Mouse (Mus musculus) lung, postnatal 0 days (tissue): ENCODE data around the gene Egflam. TPM values are rescaled to one million over a fixed set of nuclear protein-coding genes. Genes with fewer than 3 reads are reported as not detected.

ENCODE experiments used
- ATAC-seq: fragments of 200-750 bp; cut with Nextera tagmentation; 2 replicates; pipeline ENCODE4 v1.8.0; 2017; ENCODE audit warnings: moderate library complexity
- DNase-seq: peaks from one replicate; pipeline ENCODE4 v3.0.0-alpha.2; 2016; ENCODE audit warnings: low spot score
- H3K27ac ChIP-seq: fragments of 300-500 bp; sonication (generic); 2 replicates; pipeline ENCODE4 v1.5.1; 2014; ENCODE audit warnings: antibody characterized with exemption, mild to moderate bottlenecking, low read length, mixed read lengths
- H3K27me3 ChIP-seq: fragments of 300-500 bp; sonication (generic); replicated peaks from 2 replicates; pipeline ENCODE4 v1.6.1; 2014; ENCODE audit warnings: low read length, mixed read lengths; ENCODE audit not compliant: insufficient read depth
- H3K36me3 ChIP-seq: fragments of 300-500 bp; sonication (generic); 2 replicates; pipeline ENCODE4 v1.6.1; 2014; ENCODE audit warnings: low read length, mixed read lengths; ENCODE audit not compliant: insufficient read depth
- H3K4me1 ChIP-seq: fragments of 300-500 bp; sonication (generic); 2 replicates; pipeline ENCODE4 v1.6.1; 2014; ENCODE audit warnings: antibody characterized with exemption, low read depth, low read length, mixed read lengths; ENCODE audit not compliant: insufficient read depth
- H3K4me2 ChIP-seq: fragments of 300-500 bp; sonication (generic); replicated peaks from 2 replicates; pipeline ENCODE4 v1.6.1; 2014; ENCODE audit warnings: low read depth, mild to moderate bottlenecking, low read length, moderate library complexity, mixed read lengths
- H3K4me3 ChIP-seq: fragments of 300-500 bp; sonication (generic); 2 replicates; pipeline ENCODE4 v1.5.1; 2014; ENCODE audit warnings: low read depth, low read length
- H3K9ac ChIP-seq: fragments of 300-500 bp; sonication (generic); replicated peaks from 2 replicates; pipeline ENCODE4 v1.6.1; 2014; ENCODE audit warnings: low read depth, mild to moderate bottlenecking
- H3K9me3 ChIP-seq: fragments of 300-500 bp; sonication (generic); 2 replicates; pipeline ENCODE4 v1.6.1; 2016; ENCODE audit warnings: low read length, mixed read lengths
- CTCF ChIP-seq: IDR thresholded peaks from 2 replicates; pipeline ENCODE4 v1.5.1; 2016; ENCODE audit warnings: antibody characterized with exemption, mild to moderate bottlenecking
- EP300 ChIP-seq: IDR thresholded peaks from 2 replicates; pipeline ENCODE4 v1.6.1; 2016; ENCODE audit warnings: antibody characterized with exemption, mild to moderate bottlenecking, control low read depth
- WGBS: fragments of 180-500 bp; shearing (Covaris S2); extraction: QIAGEN DNeasy Blood & Tissue Kit; methylation state at CpG from one replicate; pipeline ENCODE4 v1.1.7; 2014; 5-methylcytosine and 5-hydroxymethylcytosine counted together
- polyA plus RNA-seq: library from polyadenylated mRNA; unstranded; fragments of >200 nt; fragmentation: Nextera tagmentation; extraction: Ambion mirVana; gene quantifications from 2 replicates; pipeline ENCODE4 v1.2.1, GENCODE M21; 2015

Egflam gene
- polyA plus RNA-seq, 1 experiment from 2014 or later: 36.4 TPM

DNA sequence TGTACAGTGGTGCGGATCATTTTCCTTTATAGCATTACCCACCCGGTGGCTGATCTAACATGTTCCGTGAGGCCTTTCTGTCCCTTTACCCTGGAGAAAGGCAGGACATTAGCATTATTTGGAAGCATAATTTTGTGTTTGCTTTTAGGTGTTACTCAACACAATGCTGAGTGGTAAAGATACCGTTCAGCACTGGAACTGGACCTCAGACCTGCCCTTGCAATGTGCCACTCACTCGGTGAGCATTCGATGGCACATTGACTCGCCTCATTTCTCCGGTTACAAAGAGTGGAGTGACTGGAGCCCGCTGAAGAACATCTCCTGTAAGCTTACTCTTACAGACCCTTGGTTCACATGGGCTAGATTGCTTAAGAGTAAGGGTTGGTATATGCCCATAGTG lies 231.5 kb downstream of the Egflam start:
- Histone ChIP-seq H3K27me3 (no peaks in the 10 kb centered on the region), H3K9me3 (no peaks in the 10 kb centered on the region), H3K27ac (no peak overlapping the region), H3K36me3 (peaks cover 27% of the 10 kb centered on the region), H3K4me1 (no peaks in the 10 kb centered on the region), H3K4me2 (no peak overlapping the region), H3K9ac (no peak overlapping the region), H3K4me3 (no peak overlapping the region)
- no peak for TF ChIP-seq EP300
- no peak for TF ChIP-seq CTCF
- DNase-seq (no peak), ATAC-seq (no peak)
- WGBS: 83% methylated on average over 9 of the region's 9 CpGs

DNA sequence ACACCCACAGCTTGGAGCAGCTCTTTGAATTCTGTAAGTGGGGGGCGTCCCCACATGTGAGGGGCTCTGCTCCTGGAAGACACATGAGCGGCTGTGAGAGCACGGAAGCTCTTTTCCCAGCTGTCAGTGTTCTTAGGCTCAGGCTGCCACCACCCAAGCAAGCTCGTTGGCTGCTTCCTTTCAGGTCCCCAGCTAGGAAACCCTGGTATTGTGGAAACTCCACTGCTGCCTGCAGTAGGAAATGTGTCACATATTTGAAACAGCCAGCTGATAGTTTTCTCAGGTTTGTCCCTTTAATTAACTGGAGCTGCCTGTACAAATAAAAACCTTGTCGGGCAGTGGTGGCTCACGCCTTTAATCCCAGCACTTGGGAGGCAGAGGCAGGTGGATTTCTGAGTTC lies 234.3 kb downstream of the Egflam start:
- Histone ChIP-seq H3K27ac (no peak overlapping the region), H3K4me2 (no peak overlapping the region), H3K9me3 (no peaks in the 10 kb centered on the region), H3K4me1 (no peaks in the 10 kb centered on the region), H3K36me3 (peaks cover 30% of the 10 kb centered on the region), H3K4me3 (no peak overlapping the region), H3K27me3 (no peaks in the 10 kb centered on the region), H3K9ac (no peak overlapping the region)
- 70% methylated on average over 6 of the region's 6 CpGs for WGBS
- DNase-seq (no peak), ATAC-seq (no peak)
- TF ChIP-seq CTCF (no peak), EP300 (no peak)

DNA sequence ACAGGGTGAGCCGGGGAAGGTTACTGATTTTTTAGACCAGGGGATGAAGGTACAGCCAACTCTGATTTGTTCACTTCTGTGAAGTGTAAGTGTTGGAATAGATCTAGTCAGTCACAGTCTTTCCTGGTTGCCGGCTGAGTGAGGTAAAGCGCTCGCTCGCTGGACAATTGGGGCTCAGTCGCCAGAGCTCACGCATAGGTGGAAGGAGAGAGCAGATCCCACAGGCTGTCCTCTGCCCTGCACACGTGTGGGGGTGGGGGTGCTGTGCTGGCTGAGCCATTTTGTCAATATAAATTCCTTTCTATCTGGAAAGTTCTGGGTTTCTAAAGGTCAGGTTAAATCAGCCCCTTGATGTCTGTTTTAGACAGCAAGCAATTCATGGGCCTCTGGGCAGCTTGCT lies 237.9 kb downstream of the Egflam start:
- no peak overlapping the region for H3K27ac ChIP-seq
- H3K9ac ChIP-seq: no peak overlapping the region
- TF ChIP-seq EP300: no peak
- TF ChIP-seq CTCF: no peak
- 82% methylated on average over 8 of the region's 8 CpGs for WGBS
- H3K36me3 ChIP-seq: peaks cover 39% of the 10 kb centered on the region
- no peak overlapping the region for H3K4me3 ChIP-seq
- H3K4me1 ChIP-seq: no peaks in the 10 kb centered on the region
- ATAC-seq: no peak
- DNase-seq: no peak
- no peaks in the 10 kb centered on the region for H3K27me3 ChIP-seq
- H3K9me3 ChIP-seq: no peaks in the 10 kb centered on the region
- H3K4me2 ChIP-seq: no peak overlapping the region

DNA sequence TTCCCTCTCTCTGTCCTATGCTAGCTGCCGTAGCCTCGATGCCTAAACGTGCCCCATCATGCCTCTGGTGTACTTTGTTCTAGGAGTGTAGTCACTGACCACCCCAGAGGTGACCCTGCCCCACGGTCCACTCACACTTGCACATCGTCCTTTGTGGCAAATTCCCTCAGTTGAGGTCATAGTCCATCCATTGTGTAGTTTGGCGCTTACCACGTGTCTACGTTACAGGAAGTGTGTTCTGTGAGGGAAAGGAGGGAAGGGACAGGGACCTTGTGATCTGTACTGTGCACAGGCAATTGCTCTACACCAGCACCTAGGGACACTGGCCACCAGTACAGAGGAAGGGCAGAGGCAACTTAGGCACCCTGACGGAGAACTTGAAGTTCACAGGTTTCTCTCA lies 238.3 kb downstream of the Egflam start:
- Histone ChIP-seq H3K27me3 (no peaks in the 10 kb centered on the region), H3K4me3 (no peak overlapping the region), H3K4me2 (no peak overlapping the region), H3K36me3 (peaks cover 39% of the 10 kb centered on the region), H3K27ac (no peak overlapping the region), H3K4me1 (no peaks in the 10 kb centered on the region), H3K9me3 (no peaks in the 10 kb centered on the region), H3K9ac (no peak overlapping the region)
- 87% methylated on average over 9 of the region's 9 CpGs for WGBS
- no peak for TF ChIP-seq CTCF
- no peak for TF ChIP-seq EP300
- DNase-seq (no peak), ATAC-seq (no peak)

DNA sequence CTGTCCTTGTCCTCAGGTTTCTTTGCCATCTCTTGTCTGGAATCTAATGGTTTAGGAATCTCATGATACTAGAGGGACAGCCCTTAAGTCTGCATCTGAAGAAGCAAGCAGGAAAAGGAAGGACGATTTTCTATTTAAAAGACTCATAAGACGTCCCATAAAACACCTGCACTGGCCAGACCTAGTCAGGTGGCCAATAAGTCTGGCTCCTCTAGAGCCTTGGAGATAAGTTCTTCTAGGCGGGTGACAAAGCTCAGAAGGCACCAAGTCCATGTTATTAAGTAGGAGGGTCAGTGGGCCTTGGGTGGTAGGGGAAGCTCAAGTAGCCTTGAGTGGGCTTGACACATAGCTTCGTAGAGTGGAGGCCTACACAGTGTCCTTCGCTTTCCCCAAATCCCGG lies 240.5 kb downstream of the Egflam start:
- H3K4me1 ChIP-seq: peaks cover 9% of the 10 kb centered on the region; the same call in 1 of the 2 replicates
- H3K36me3 ChIP-seq: peaks cover 26% of the 10 kb centered on the region
- no peaks in the 10 kb centered on the region for H3K9me3 ChIP-seq
- TF ChIP-seq CTCF (no peak), EP300 (no peak)
- no peak overlapping the region for H3K4me3 ChIP-seq
- H3K9ac ChIP-seq: no peak overlapping the region
- 87% methylated on average over 6 of the region's 6 CpGs for WGBS
- DNase-seq: no peak
- no peak overlapping the region for H3K27ac ChIP-seq
- no peak for ATAC-seq
- no peaks in the 10 kb centered on the region for H3K27me3 ChIP-seq
- no peak overlapping the region for H3K4me2 ChIP-seq
